Mouse (Mus musculus) kidney, adult 2 months (tissue): ENCODE measurements around the gene Rab5b.

Source experiments
- CTCF ChIP-seq: fragments of 200-500 bp; conservative IDR thresholded peaks from 2 replicates; pipeline ENCODE4 v1.5.1; 2011; ENCODE audit warnings: low read depth, mild to moderate bottlenecking, control low read depth, low read length, moderate library complexity, mixed read lengths; ENCODE audit not compliant: insufficient read depth, insufficient read length
- POLR2A ChIP-seq: fragments of 200-500 bp; IDR thresholded peaks from one replicate; pipeline ENCODE4 v1.6.1; 2011; ENCODE audit warnings: low read depth, low read length, control low read depth

DNA sequence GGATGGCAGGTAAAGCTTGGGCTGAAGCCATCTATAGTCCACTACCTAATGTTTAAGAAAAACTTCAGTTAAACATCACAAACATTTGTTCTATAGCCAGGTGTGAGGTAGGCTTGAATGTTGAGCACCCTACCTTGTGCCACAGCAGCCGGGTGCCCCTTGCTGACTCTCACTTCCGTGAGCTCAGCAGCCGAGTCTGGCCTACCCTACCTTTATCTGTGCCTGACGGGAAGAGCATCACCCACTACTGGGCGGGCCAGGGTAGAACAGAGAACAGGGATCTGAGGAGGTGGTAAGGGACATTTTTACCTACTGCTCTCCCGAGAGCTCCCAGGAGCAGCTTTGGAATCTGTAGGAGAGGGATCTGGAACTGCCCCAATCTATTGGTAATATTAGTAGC is 53.3 kb downstream of the Rab5b start:
- no peak for TF ChIP-seq CTCF
- TF ChIP-seq POLR2A, result no peak
